Comparison of ENCODE assay signal across 13 mouse cellular contexts in the genomic region with DNA sequence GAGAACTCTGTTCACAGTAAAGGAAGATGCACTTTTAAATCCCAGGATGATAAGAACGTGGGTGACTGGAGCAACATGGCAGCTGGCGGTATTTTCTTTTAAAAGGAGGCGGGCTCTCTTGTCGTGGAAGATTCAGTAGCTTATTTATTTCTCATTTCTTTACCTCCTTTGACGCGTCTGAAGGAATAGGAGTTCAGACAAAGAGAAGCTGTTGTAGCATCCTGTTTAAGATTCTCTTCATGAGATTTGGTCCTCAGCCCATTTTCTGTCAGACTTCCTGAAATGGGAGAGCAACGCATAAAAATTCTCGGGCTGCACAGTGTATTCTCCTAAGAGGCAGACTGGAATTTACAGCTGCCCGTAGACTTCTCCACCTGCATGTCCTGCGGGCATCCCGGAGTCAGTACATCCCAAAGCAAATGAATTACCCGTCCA.
DNase-seq lines count a peak whose midpoint lies in the region; ATAC-seq lines count a peak whose summit lies in the region.
"Had no signal": no experiment of that assay in that cellular context is flagged by ENCODE, and none has a peak within 500 bp of the region (broad histone marks: within the 10 kb centered on the region; RNA-seq: fewer than 3 reads in every experiment).

No protein-coding gene starts in this region.

- no peak for DNase-seq in hindbrain, embryonic 10.5 days (ENCODE audit: low spot score)
- DNase-seq in left cerebral cortex, postnatal 25 days (ENCODE audit: low spot score in 2 of 2) = peak; percentile 11 to 25
- DNase-seq in left cerebral cortex, adult 8-10 months (ENCODE audit: low spot score in 2 of 2) = no peak
- peak; percentile 39 for DNase-seq in brain, adult 2 months (ENCODE audit: low read depth, low spot score)
- DNase-seq in brain, embryonic 18.5 days (ENCODE audit: low read depth, low spot score) = peak; percentile 22
- no peak for DNase-seq in T-cell, adult 2 months (ENCODE audit: low spot score)
- no peak for DNase-seq in gastrocnemius, postnatal 4 days (ENCODE audit: low spot score in 2 of 2)
- DNase-seq: heart, adult 11 months; thymus, adult 18-20 months had no signal

- no peaks in the 10 kb centered on the region for H3K9me3 ChIP-seq in hindbrain, embryonic 13.5 days
- H3K9me3 ChIP-seq in hindbrain, embryonic 10.5 days = no peaks in the 10 kb centered on the region
- H3K9me3 ChIP-seq: embryonic facial prominence, embryonic 12.5 days had no signal

- H3K27ac ChIP-seq in hindbrain, embryonic 13.5 days = no peak overlapping the region
- H3K27ac ChIP-seq in hindbrain, embryonic 10.5 days = no peak overlapping the region
- H3K27ac ChIP-seq: embryonic facial prominence, embryonic 12.5 days; liver, embryonic 14.5 days had no signal

- peak overlapping the region; percentile 3; the same call in 1 of the 2 replicates for H3K4me3 ChIP-seq in hindbrain, embryonic 13.5 days
- H3K4me3 ChIP-seq in hindbrain, embryonic 10.5 days = no peak overlapping the region
- H3K4me3 ChIP-seq: embryonic facial prominence, embryonic 12.5 days had no signal

- H3K4me1 ChIP-seq in hindbrain, embryonic 13.5 days (replicated peaks) = no peaks in the 10 kb centered on the region
- H3K4me1 ChIP-seq in hindbrain, embryonic 10.5 days (replicated peaks) = no peaks in the 10 kb centered on the region
- H3K4me1 ChIP-seq: embryonic facial prominence, embryonic 12.5 days had no signal

- peak; percentile 73 for ATAC-seq in hindbrain, embryonic 13.5 days (ENCODE audit: low FRiP score)
- ATAC-seq: intestine, postnatal 0 days had no signal

- intact Hi-C loops in left cerebral cortex, postnatal 25 days (cut with DNase I) = no loop called here

- peak overlapping the region; percentile 20 for H3K4me2 ChIP-seq in hindbrain, embryonic 13.5 days
- H3K4me2 ChIP-seq: embryonic facial prominence, embryonic 12.5 days had no signal

- H3K27me3 ChIP-seq in hindbrain, embryonic 13.5 days = no peaks in the 10 kb centered on the region
- no peaks in the 10 kb centered on the region for H3K27me3 ChIP-seq in hindbrain, embryonic 10.5 days (ENCODE audit: insufficient read depth, poor library complexity, severe bottlenecking)
- H3K27me3 ChIP-seq: embryonic facial prominence, embryonic 12.5 days had no signal

- WGBS in hindbrain, embryonic 13.5 days = 56% methylated on average over 12 of the region's 12 CpGs
- 90% methylated on average over 12 of the region's 12 CpGs for WGBS in hindbrain, embryonic 10.5 days

- H3K36me3 ChIP-seq in hindbrain, embryonic 13.5 days = peaks cover 5% of the 10 kb centered on the region
- H3K36me3 ChIP-seq in hindbrain, embryonic 10.5 days = peaks cover 13% of the 10 kb centered on the region; the same call in 1 of the 2 replicates
- H3K36me3 ChIP-seq: embryonic facial prominence, embryonic 12.5 days had no signal

- H3K9ac ChIP-seq in hindbrain, embryonic 13.5 days = no peak overlapping the region
- H3K9ac ChIP-seq: embryonic facial prominence, embryonic 12.5 days; liver, embryonic 14.5 days had no signal

Comparison
In these comparisons a context has a peak if more than half of its experiments do, and no peak if none do; other contexts are left out.
1. DNase-seq: peak in left cerebral cortex, postnatal 25 days (2 of 2), brain, adult 2 months (single experiment) and brain, embryonic 18.5 days (single experiment); none in hindbrain, embryonic 10.5 days (single experiment), left cerebral cortex, adult 8-10 months (0 of 2), T-cell, adult 2 months (single experiment) and gastrocnemius, postnatal 4 days (0 of 2).